Mouse (Mus musculus) embryonic fibroblast, embryonic 13.5 days (primary cell): ENCODE data around the gene Macrod2. TPM values are rescaled to one million over a fixed set of nuclear protein-coding genes. Genes with fewer than 3 reads are reported as not detected.

ENCODE experiments used
- H3K27ac ChIP-seq: 2 replicates; pipeline ENCODE4 v1.5.1; 2012; ENCODE audit warnings: low read length, control low read depth, inconsistent platforms; ENCODE audit not compliant: insufficient read depth
- H3K4me1 ChIP-seq: 2 replicates; pipeline ENCODE4 v1.6.1; 2011; ENCODE audit warnings: low read length; ENCODE audit not compliant: control insufficient read depth, insufficient read depth
- H3K4me3 ChIP-seq: 2 replicates; pipeline ENCODE4 v1.5.1; 2011; ENCODE audit warnings: mild to moderate bottlenecking, control low read depth, low read length; ENCODE audit not compliant: insufficient read depth
- CTCF ChIP-seq: IDR thresholded peaks from 2 replicates; pipeline ENCODE4 v1.5.1; 2011; ENCODE audit warnings: mild to moderate bottlenecking, control low read depth, low read length, moderate library complexity, borderline replicate concordance; ENCODE audit not compliant: insufficient read depth
- POLR2A ChIP-seq: IDR thresholded peaks from 2 replicates; pipeline ENCODE4 v1.6.1; 2011; ENCODE audit warnings: low read depth, mild to moderate bottlenecking, control low read depth, low read length, moderate library complexity
- polyA plus RNA-seq: library from polyadenylated mRNA; stranded (reverse); fragments of >200 nt; gene quantifications from 2 replicates; pipeline ENCODE4 v1.2.4, GENCODE M21; 2011; ENCODE audit warnings: low read depth; ENCODE audit not compliant: missing spikeins, insufficient read length

Macrod2 gene
- polyA plus RNA-seq, 1 experiment = 8.6 TPM

DNA sequence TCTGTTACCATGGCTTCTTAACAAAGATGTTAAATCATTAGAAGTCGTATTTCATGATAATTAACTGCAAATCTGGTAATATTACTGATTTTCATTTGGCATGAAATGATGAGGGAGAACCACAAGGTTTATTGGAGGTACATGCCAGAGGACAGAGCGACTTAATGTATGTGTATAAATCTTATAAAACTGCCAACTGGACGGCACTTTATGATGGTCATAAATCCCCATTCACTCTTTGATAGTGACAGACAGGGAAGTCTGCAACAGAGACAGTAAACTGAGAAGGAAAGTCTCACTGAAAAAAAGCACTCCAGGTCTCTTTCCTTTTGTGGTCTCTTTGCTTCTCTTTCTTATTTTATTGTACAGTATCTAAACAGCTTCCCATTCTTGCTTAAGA is 1176.3 kb downstream of the Macrod2 start:
- no peak overlapping the region for H3K27ac ChIP-seq
- no peak overlapping the region for H3K4me3 ChIP-seq
- TF ChIP-seq CTCF = no peak
- no peak for TF ChIP-seq POLR2A
- no peaks in the 10 kb centered on the region for H3K4me1 ChIP-seq

DNA sequence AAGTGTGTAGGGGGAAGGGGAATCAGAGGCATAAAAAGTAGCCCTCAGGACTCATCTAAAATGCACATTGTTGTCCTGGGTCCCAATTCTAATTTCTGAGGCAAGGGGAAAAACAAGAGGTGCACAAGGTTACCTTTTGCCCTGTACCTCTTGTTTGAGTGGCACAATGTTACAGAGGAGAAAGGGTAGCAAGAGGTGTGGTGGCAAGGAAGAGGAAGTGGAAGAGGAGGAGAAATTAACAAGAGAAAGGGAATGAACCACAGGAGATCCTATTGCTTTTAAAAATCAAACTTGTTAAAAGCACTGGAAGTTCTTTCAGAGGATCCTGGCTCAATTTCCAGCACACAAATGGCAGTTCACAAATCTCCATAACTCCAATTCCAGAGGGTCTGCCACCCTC is 1183.1 kb downstream of the Macrod2 start:
- Histone ChIP-seq H3K27ac (no peak overlapping the region), H3K4me1 (no peaks in the 10 kb centered on the region), H3K4me3 (no peak overlapping the region)
- TF ChIP-seq POLR2A = no peak
- no peak for TF ChIP-seq CTCF

DNA sequence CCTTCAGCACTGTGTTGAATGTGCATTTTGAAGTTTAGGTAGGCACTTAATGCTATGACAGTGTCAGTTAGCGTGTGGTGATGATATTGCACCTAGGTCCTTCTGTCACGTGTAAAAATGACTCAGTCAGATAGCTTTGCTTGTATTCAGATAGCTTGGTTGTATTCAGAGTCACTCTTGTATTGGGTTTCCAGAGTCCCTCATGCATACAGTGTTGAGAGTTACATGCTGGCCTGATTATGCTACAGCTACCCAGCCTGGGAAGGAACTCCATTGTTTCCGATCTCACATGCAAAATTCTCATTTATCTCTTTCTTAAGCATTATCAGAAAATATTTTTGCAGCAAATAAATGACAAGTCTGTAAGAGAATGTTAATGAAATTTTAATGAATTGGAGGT is 1187.3 kb downstream of the Macrod2 start:
- Histone ChIP-seq H3K4me3 (no peak overlapping the region), H3K27ac (peak overlapping the region; percentile 18; the same call in 1 of the 2 replicates), H3K4me1 (peaks cover 10% of the 10 kb centered on the region)
- no peak for TF ChIP-seq CTCF
- TF ChIP-seq POLR2A = no peak

DNA sequence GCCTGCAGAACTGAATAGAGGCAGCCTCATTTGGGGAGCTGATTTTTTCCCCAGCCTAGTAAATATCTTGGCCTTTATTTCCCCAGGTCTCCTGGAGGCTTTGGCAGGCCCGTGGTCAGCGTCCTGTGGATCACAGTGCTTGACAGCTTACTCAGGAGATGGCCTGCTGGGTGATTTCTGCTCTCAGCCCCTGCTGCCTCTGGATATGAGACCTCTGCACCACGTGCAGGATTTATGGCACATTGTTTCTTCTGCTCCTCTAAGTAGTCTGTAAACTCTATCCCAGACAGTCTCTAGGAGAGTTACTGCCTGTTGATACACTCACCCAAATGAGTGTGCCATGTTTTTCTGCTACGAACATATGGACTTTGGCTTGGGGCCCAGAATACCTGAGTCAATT is 1187.8 kb downstream of the Macrod2 start:
- H3K4me1 ChIP-seq = peaks cover 13% of the 10 kb centered on the region
- H3K27ac ChIP-seq = no peak overlapping the region
- H3K4me3 ChIP-seq = no peak overlapping the region
- TF ChIP-seq POLR2A = no peak
- no peak for TF ChIP-seq CTCF

DNA sequence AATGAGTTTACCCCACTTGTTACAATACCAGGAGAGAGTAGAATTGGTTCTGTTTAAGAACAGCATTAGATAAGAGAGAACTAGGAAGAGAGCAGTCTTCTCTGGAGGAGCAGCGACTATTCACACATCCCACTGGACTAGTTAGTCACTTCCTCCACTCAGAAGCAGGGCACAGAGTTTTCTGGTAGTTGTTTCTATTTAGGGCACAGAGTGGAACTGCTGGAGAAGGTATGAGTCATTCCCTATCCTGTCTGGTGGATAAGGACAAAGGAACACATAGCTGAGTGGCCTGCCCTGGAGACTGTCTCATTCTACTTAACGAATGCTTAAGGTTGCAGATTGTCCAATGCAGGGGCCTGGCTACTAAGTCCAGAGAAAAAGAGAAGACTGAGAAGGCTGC is 1192.2 kb downstream of the Macrod2 start:
- Histone ChIP-seq H3K4me3 (no peak overlapping the region), H3K4me1 (peaks cover 16% of the 10 kb centered on the region), H3K27ac (peak overlapping the region; percentile 92)
- TF ChIP-seq CTCF = no peak
- no peak for TF ChIP-seq POLR2A

DNA sequence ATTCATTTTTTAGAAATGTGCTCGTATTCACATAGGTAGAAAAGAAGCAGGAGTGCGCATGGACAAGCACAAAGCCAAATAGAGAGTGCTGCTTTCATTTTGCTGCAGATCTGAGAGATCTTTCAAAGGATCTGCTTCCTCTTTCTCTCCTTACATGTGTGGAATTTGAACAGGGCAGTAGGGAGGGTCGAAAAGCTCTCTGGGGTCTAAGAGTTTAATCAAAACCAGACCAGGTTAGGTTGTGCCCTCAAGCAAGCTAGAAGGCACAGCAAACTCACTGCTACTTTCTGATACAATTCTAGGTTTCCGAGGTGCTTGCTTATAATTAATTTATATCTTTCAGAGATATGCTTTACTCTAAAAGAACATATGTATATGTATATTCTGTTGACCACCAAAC is 1196.2 kb downstream of the Macrod2 start:
- Histone ChIP-seq H3K4me3 (peak overlapping the region; percentile 15; the same call in 1 of the 2 replicates), H3K27ac (peak overlapping the region; percentile 86), H3K4me1 (peaks cover 14% of the 10 kb centered on the region)
- TF ChIP-seq POLR2A (no peak), CTCF (no peak)

DNA sequence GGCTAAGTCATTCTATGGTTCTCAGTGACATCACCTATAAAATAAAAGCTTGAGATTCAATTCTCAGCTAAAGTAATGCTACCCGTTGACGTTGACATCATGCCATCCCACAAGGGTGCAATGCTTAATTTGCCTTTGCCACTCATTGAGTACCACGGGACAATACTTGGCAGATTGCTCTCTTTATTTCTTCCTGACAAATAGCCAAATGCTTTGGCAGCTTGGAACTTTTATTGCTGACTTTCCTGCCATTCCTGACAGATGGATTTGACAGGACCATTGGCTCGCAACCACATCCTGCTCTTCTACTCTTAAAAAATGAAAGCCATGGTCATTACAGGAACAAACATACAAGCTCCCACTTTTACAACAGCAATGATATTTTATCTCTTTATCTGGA is 1199.7 kb downstream of the Macrod2 start:
- H3K4me1 ChIP-seq = peaks cover 6% of the 10 kb centered on the region
- no peak for TF ChIP-seq POLR2A
- TF ChIP-seq CTCF = no peak
- H3K27ac ChIP-seq = no peak overlapping the region
- H3K4me3 ChIP-seq = no peak overlapping the region

DNA sequence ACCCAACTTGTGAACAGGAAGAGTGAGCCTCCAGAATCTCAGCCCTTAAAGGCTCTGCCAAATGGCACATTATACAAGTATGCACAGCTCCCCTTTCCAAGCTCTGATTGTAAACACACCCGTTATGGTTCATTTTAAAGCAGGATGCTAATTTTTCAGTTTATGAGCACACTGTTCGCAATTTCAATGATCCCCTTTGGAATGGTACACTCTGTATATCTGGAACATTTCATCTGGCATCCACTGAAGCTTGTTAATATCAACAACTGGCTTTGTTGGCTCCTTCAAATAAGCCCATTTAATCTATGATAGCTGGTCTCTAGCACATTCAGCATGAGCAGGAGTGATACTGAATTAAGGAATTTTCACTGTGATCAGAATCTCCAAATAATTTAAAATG is 1222.6 kb downstream of the Macrod2 start:
- Histone ChIP-seq H3K4me1 (peaks cover 2% of the 10 kb centered on the region; the same call in 1 of the 2 replicates), H3K27ac (no peak overlapping the region), H3K4me3 (no peak overlapping the region)
- TF ChIP-seq POLR2A (no peak), CTCF (no peak)

DNA sequence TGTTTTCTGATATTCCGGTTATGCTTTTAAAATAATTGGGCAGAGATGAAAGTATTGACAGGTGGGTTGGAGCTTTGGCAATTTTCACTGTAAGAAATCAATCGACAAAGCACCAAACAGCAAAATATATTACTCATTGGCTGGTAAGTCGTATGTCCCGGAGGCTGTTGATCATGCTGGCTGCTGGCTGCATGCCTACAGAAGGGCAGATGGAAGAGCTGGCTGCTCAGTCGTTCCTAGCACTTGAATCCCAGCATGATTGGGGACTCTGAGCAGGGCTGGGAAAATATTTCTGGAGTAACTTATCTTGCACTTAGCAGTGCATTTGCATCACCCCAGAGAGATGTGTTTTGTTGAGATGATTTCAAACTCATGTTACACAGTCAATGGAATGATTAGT is 1223.1 kb downstream of the Macrod2 start:
- H3K4me3 ChIP-seq = no peak overlapping the region
- peaks cover 2% of the 10 kb centered on the region; the same call in 1 of the 2 replicates for H3K4me1 ChIP-seq
- no peak overlapping the region for H3K27ac ChIP-seq
- TF ChIP-seq POLR2A = no peak
- no peak for TF ChIP-seq CTCF

DNA sequence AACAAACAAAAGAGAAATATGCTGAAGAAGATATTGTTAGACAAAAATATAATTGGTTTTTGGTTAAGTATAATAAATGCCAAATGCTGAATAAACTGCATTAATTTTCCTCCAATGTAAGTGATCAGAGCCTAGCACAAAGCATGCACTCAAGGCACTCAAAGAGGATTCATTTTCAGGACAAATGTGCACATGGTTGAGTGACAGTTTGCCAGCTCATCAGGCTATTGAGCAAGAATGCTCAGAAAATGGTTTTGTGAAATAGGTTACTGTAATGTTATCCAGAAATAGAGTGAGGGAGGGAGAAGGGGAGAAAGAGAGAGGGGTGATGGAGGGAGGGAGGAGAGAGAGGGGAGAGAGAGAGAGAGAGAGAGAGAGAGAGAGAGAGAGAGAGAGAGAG is 1268.9 kb downstream of the Macrod2 start:
- H3K4me1 ChIP-seq = no peaks in the 10 kb centered on the region
- TF ChIP-seq CTCF = no peak
- TF ChIP-seq POLR2A = no peak
- H3K27ac ChIP-seq = no peak overlapping the region
- H3K4me3 ChIP-seq = no peak overlapping the region

DNA sequence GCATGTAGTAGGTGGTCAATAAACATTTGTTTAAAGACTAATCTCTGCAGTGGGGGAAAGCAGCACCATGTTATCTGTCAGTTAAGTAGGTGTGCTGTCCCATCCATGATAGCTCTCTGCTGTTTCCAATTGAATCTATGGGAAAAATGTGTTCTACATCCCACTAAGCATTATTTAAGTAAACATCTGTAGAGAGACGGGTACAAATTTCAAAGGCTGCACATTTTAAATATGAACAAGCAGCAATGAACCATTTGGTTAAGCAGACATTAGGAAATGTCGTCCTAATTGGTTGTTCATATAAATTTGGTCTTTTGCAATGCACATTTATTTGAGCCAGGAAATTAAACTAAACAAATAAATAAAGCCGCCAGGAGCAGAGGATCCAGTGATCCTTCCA is 1277.7 kb downstream of the Macrod2 start:
- H3K27ac ChIP-seq = no peak overlapping the region
- H3K4me1 ChIP-seq = no peaks in the 10 kb centered on the region
- H3K4me3 ChIP-seq = no peak overlapping the region
- no peak for TF ChIP-seq POLR2A
